Mouse (Mus musculus): ENCODE measurements around the gene Olfr847. TPM values are rescaled to one million over a fixed set of nuclear protein-coding genes. Genes with fewer than 3 reads are reported as not detected.

Olfr847 gene
- not detected in 2 replicates for polyA plus RNA-seq (2012; rRNA removed)

DNA sequence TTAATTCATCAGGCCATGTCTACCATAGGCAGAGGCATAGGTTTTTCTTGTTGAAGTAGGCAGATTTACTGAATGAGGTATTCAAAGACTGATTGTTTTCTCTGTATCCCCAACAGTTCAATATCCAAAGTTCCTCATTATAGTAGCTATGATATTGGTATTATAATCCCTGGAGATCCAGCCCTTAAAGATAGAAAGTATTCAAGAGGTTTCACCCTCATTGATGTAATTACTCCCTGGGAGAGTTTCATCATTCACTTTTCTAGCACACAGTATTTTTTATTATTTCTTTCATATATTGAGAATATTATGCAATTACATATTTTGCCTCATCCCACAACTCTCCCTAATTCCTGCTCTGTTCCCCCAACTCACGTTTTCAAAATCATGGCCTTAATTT is at the start of gene Olfr847:
TSS of gene Olfr847 (minus strand) at position 101 of the 400 bp plus-strand sequence.

DNA sequence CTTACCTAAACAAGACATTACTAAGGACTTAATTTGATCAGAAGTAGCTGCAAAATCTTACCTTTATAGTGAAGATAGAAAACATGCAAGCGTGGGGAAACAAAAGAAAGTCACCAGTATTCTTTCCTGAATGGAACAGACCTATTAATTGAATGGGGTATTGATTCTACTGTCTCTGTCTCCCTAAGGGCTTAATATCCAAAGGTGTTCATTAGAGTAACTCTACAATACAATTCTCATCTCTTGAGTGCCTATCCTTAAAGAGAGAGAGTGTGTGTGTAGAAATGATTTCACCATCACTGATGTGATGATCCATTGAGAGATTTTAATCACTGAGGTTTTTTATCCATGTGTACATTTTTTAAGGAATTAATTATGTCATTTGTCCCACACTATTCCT is 14.6 kb downstream of the Olfr847 start, which contains the start of gene Olfr846:
TSS of gene Olfr846 (minus strand) at position 101 of the 400 bp plus-strand sequence.

DNA sequence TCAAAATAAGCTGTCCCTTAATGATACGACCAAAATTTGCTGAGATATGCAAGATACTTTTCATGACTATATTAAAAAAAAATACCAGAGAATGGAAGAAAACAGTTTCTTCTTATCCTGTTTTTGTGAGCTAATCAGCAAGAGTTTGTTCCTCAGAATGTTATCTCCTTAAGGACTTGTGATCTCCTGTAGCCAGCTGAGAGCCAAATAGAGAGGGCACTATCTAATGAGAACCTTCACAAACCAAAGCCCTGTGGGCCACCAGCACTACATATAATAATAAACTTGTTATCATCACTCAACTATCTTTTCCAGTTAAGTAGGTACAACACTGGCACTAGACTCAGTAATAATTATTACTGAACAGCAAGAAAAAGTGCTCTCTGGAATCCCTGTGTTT is 42.3 kb downstream of the Olfr847 start, which contains the start of gene Olfr845:
TSS of gene Olfr845 (plus strand) at position 301 of the 400 bp plus-strand sequence.

Other genes with a start within 250 kb of the Olfr847 start
- not detected in 2 replicates for gene Olfr837, start 242.4 kb downstream of the Olfr847 start, polyA plus RNA-seq (2012; rRNA removed)
- gene Olfr839-ps1, start 201.4 kb downstream of the Olfr847 start, polyA plus RNA-seq (2012; rRNA removed) = not detected in 2 replicates
- not detected in 2 replicates for gene Olfr843, start 126.7 kb downstream of the Olfr847 start, polyA plus RNA-seq (2012; rRNA removed)
- not detected in 2 replicates for gene Olfr844, start 62.3 kb downstream of the Olfr847 start, polyA plus RNA-seq (2012; rRNA removed)
- gene Olfr845, start 42.2 kb downstream of the Olfr847 start, polyA plus RNA-seq (2012; rRNA removed) = not detected in 2 replicates
- gene Olfr846, start 14.7 kb downstream of the Olfr847 start, polyA plus RNA-seq (2012; rRNA removed) = not detected in 2 replicates
- gene Olfr849, start 61.6 kb upstream of the Olfr847 start, polyA plus RNA-seq (2012; rRNA removed) = not detected in 2 replicates
- not detected in 2 replicates for gene Olfr850, start 99.6 kb upstream of the Olfr847 start, polyA plus RNA-seq (2012; rRNA removed)
- not detected in 2 replicates for gene Olfr851, start 114.6 kb upstream of the Olfr847 start, polyA plus RNA-seq (2012; rRNA removed)
- not detected in 2 replicates for gene Olfr853, start 162.4 kb upstream of the Olfr847 start, polyA plus RNA-seq (2012; rRNA removed)
- not detected in 2 replicates for gene Olfr854, start 188.7 kb upstream of the Olfr847 start, polyA plus RNA-seq (2012; rRNA removed)
- not detected in 2 replicates for gene Olfr855, start 203.9 kb upstream of the Olfr847 start, polyA plus RNA-seq (2012; rRNA removed)
- 31.7 and 33.6 TPM in 2 replicates for gene Zfp317, start 243.4 kb upstream of the Olfr847 start, polyA plus RNA-seq (2012; rRNA removed)